Mouse (Mus musculus) gastrocnemius, postnatal 14 days (tissue): ENCODE data around the gene Rrp12. TPM values are rescaled to one million over a fixed set of nuclear protein-coding genes. Genes with fewer than 3 reads are reported as not detected.

ENCODE experiments used
- total RNA-seq, 2 experiments: library from RNA; stranded (reverse); gene quantifications; 2 replicates each; pipeline ENCODE4 v1.2.3; 2021

The Rrp12 gene
- total RNA-seq, 2 experiments from 2014 or later = 29.9 to 37.2 TPM

Other genes with a start within 250 kb of the Rrp12 start
- 1 to 10 TPM in 1 of 2 experiments, under 1 TPM in 1; 0.66 to 1.1 TPM for gene Slit1, start 152.5 kb downstream of the Rrp12 start, total RNA-seq
- 1 to 10 TPM; 6.8 to 9.9 TPM for gene Arhgap19, start 94.1 kb downstream of the Rrp12 start, total RNA-seq
- gene Frat1, start 66.2 kb downstream of the Rrp12 start, total RNA-seq = 1 to 10 TPM; 4.9 to 7.2 TPM
- 10 to 100 TPM; 19.9 to 28.3 TPM for gene Frat2, start 48.0 kb downstream of the Rrp12 start, total RNA-seq
- 10 to 100 TPM; 22.5 to 26.7 TPM for gene Pgam1, start 15.8 kb upstream of the Rrp12 start, total RNA-seq
- gene Exosc1, start 37.2 kb upstream of the Rrp12 start, total RNA-seq = 10 to 100 TPM; 12.0 to 16.8 TPM
- gene Zdhhc16, start 37.3 kb upstream of the Rrp12 start, total RNA-seq = 10 to 100 TPM; 18.0 to 21.3 TPM
- gene Mms19, start 85.0 kb upstream of the Rrp12 start, total RNA-seq = 1 to 10 TPM; 8.0 to 9.1 TPM
- gene Ubtd1, start 85.6 kb upstream of the Rrp12 start, total RNA-seq = 10 to 100 TPM; 14.8 to 17.4 TPM
- 100 to 1,000 TPM; 113 to 188 TPM for gene Ankrd2, start 139.8 kb upstream of the Rrp12 start, total RNA-seq
- 1 to 10 TPM; 3.3 to 4.3 TPM for gene Hoga1, start 149.4 kb upstream of the Rrp12 start, total RNA-seq
- under 1 TPM; 0.25 to 0.42 TPM for gene 4933411K16Rik, start 156.1 kb upstream of the Rrp12 start, total RNA-seq
- 1 to 10 TPM; 1.7 to 1.9 TPM for gene Morn4, start 190.2 kb upstream of the Rrp12 start, total RNA-seq
- gene Pi4k2a, start 194.3 kb upstream of the Rrp12 start, total RNA-seq = 10 to 100 TPM; 14.0 to 14.7 TPM
- 10 to 100 TPM; 10.5 to 11.0 TPM for gene Avpi1, start 232.9 kb upstream of the Rrp12 start, total RNA-seq